Mouse (Mus musculus) lung, postnatal 36 days (tissue): ENCODE results near the gene Vmn1r143.
"Not testable (repeated sequence)": the region's sequence is repeated elsewhere in the genome, so short reads cannot be mapped to it uniquely, and the experiment has no call there.

Experiments
- DNase-seq: peaks from one replicate; pipeline ENCODE4 v3.0.0; 2022; ENCODE audit warnings: mixed read lengths

Vmn1r143 gene

DNA sequence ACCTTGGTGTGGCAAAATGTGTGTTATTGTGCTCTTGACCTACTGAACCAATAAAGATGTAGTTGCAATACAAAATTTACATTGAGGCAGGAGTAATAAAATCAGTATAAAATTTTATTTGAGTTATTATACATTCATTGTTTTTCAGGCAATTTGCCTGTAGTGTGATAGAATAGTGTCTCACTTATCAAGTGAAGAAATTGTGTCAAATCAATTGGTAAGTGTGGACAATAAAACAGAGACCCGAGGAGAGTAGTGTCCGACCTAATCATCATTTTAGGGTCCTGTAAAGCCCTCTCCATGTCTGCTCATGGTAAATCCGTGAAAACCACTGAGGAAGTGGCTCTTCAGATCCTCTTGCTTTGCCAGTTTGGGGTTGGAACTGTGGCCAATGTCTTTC is at the start of gene Vmn1r143:
Gene Vmn1r143, plus strand, starts transcription at position 301 of the 400 bp plus-strand sequence.
- not testable (repeated sequence) for DNase-seq

DNA sequence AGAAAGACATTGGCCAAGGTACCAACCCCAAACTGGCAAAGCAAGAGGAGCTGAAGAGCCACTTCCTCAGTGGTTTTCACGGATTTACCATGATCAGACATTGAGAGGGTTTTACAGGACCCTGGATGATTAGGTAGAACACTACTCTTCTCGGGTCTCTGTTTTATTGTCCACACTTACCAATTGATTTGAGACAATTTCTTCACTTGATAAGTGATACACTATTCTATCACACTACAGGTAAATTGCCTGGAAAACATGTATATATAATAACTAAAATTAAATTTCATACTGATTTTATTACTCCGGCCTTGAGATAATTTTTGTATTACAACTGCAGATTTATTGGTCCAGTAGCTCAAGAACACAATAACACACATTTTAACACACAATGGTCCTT is 25.2 kb upstream of the Vmn1r143 start, which contains the start of gene Vmn1r142:
Gene Vmn1r142, minus strand, starts transcription at position 101 of the 400 bp plus-strand sequence.
- DNase-seq: not testable (repeated sequence)

DNA sequence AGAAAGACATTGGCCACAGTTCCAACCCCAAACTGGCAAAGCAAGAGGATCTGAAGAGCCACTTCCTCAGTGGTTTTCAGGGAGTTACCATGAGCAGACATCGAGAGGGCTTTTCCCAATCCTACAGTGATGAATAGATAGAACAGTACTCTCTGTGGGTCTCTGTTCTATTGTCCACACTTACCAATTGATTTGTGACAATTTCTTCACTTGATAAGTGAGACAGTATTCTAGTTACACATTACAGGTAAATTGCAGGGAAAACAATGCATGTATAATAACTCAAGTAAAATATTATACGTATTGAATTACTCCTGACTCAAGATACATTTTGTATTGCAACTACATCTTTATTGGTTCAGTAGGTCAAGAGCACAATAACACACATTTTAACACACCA is 12.0 kb downstream of the Vmn1r143 start, which contains the start of gene Gm8653:
Gene Gm8653, minus strand, starts transcription at position 101 of the 400 bp plus-strand sequence.
- not testable (repeated sequence) for DNase-seq

- DNase-seq: not testable (repeated sequence)
Measured at GRCm38 (mm10) chr7:22229384-22229783, 40.2 kb downstream of the Vmn1r143 start, which contains the start of gene Gm8453. Gm8453 (minus strand) TSS chr7:22229484.
